ENCODE assay signal across 15 mouse cellular contexts in genomic region chr9:90204396-90204915, GRCm38 (mm10). TPM values are rescaled to one million over a fixed set of nuclear protein-coding genes. Genes with fewer than 3 reads are reported as not detected.
A peak's percentile ranks its signal among the peaks of the same experiment; 100 is the strongest.
DNase-seq lines count a peak whose midpoint lies in the region; ATAC-seq and TF ChIP-seq lines count a peak whose summit lies in the region.
"Had no signal": no experiment of that assay in that cellular context is flagged by ENCODE, and none has a peak within 500 bp of the region (broad histone marks: within the 10 kb centered on the region; RNA-seq: fewer than 3 reads in every experiment).

No protein-coding gene starts in this region.

- no peaks in the 10 kb centered on the region for H3K79me2 ChIP-seq in liver, adult 2 months (ENCODE audit: control insufficient read depth, insufficient read depth, low read length)

- H3K4me2 ChIP-seq in liver, embryonic 12.5 days, result no peak overlapping the region
- H3K4me2 ChIP-seq: embryonic facial prominence, embryonic 13.5 days; heart, embryonic 15.5 days; stomach, embryonic 15.5 days had no signal

- no peak for ATAC-seq in liver, embryonic 12.5 days
- ATAC-seq in megakaryocyte-erythroid progenitor cell, adult 5-6 weeks (replicated peaks; ENCODE audit: low FRiP score, low TSS enrichment, poor library complexity, severe bottlenecking), result 0 out of 2 replicates have a peak, but pooled peaks have one; percentile 24
- ATAC-seq in cerebellum, adult (ENCODE audit: insufficient number of reproducible peaks, low FRiP score, low TSS enrichment), result no peak
- no peak for ATAC-seq in megakaryocyte, adult 5-6 weeks (ENCODE audit: poor library complexity, severe bottlenecking)

- no peak overlapping the region for H3K9ac ChIP-seq in liver, adult 2 months (ENCODE audit: low read depth, low read length)
- H3K9ac ChIP-seq in liver, embryonic 12.5 days, result no peak overlapping the region
- H3K9ac ChIP-seq: embryonic facial prominence, embryonic 13.5 days; heart, embryonic 15.5 days; stomach, embryonic 15.5 days had no signal

- H3K9me3 ChIP-seq in liver, embryonic 12.5 days (replicated peaks), result no peaks in the 10 kb centered on the region
- H3K9me3 ChIP-seq: embryonic facial prominence, embryonic 13.5 days; heart, embryonic 15.5 days; megakaryocyte, embryonic 14.5 days; stomach, embryonic 15.5 days had no signal

- no peaks in the 10 kb centered on the region for H3K4me1 ChIP-seq in liver, adult 2 months (ENCODE audit: control insufficient read depth, insufficient read depth, low read length)
- H3K4me1 ChIP-seq in liver, embryonic 12.5 days, result no peaks in the 10 kb centered on the region
- H3K4me1 ChIP-seq: stomach, embryonic 15.5 days had no signal

- no peak for TF ChIP-seq POLR2A in liver, adult 2 months (IDR thresholded peaks at IDR 0.05; ENCODE audit: extremely low read depth, insufficient read depth, low read length)

- 84% methylated on average over 8 of the region's 8 CpGs for WGBS in liver, adult 2 months
- 78% methylated on average over 8 of the region's 8 CpGs for WGBS in liver, embryonic 12.5 days (ENCODE audit: insufficient replicate concordance)

- H3K36me3 ChIP-seq in liver, adult 2 months (ENCODE audit: control insufficient read depth, insufficient read depth, low read length), result peaks cover 42% of the 10 kb centered on the region
- peaks cover 91% of the 10 kb centered on the region for H3K36me3 ChIP-seq in liver, embryonic 12.5 days
- H3K36me3 ChIP-seq: heart, embryonic 15.5 days had no signal

- no peaks in the 10 kb centered on the region for H3K27me3 ChIP-seq in liver, adult 2 months (ENCODE audit: control insufficient read depth, insufficient read depth, low read length)
- H3K27me3 ChIP-seq in liver, embryonic 12.5 days (replicated peaks), result no peaks in the 10 kb centered on the region
- H3K27me3 ChIP-seq: embryonic facial prominence, embryonic 13.5 days; heart, embryonic 15.5 days; megakaryocyte, embryonic 14.5 days; stomach, embryonic 15.5 days had no signal

- H3K4me3 ChIP-seq in liver, adult 2 months (ENCODE audit: insufficient read depth, low read depth, low read length), result no peak overlapping the region
- H3K4me3 ChIP-seq in liver, embryonic 12.5 days, result no peak overlapping the region
- H3K4me3 ChIP-seq: embryonic facial prominence, embryonic 13.5 days; heart, embryonic 15.5 days; megakaryocyte, embryonic 14.5 days; stomach, embryonic 15.5 days had no signal

- H3K27ac ChIP-seq in liver, adult 2 months (replicated peaks; ENCODE audit: insufficient read depth, low read depth, low read length), result no peak overlapping the region
- no peak overlapping the region for H3K27ac ChIP-seq in liver, embryonic 12.5 days
- H3K27ac ChIP-seq: embryonic facial prominence, embryonic 13.5 days; heart, embryonic 15.5 days; stomach, embryonic 15.5 days had no signal

- peak; percentile 32; the same call in 1 of the 2 replicates for TF ChIP-seq CTCF in liver, adult 2 months (IDR thresholded peaks at IDR 0.05; ENCODE audit: low read depth, low read length)

- peak; percentile 23 for DNase-seq in embryo, embryonic 11 days
- no peak for DNase-seq in embryo, embryonic 9.5 days (ENCODE audit: extremely low spot score)
- no peak for DNase-seq in liver, adult 2 months (ENCODE audit: extremely low read depth, low read depth, low spot score)
- DNase-seq in ES-CJ7 (ENCODE audit: low read depth, low spot score), result peak; percentile 37
- DNase-seq: kidney, adult 9 months; left cerebral cortex, postnatal 4 days had no signal

RNA-seq across cellular contexts. Expression of gene Adamts7, which starts 41.6 kb away (rescaled TPM):
- total RNA-seq in liver, adult 2 months (2014; rRNA removed), result 2.7 and 5.1 TPM in 2 replicates
- 11.0 and 21.8 TPM in 2 replicates for polyA plus RNA-seq in liver, adult 2 months (2012; rRNA removed)
- polyA plus RNA-seq in liver, embryonic 12.5 days (2016; fragmentation: Nextera tagmentation; extraction: Ambion mirVana), result 1.4 and 1.5 TPM in 2 replicates
- total RNA-seq in megakaryocyte-erythroid progenitor cell, adult 5-6 weeks (2014; fragmentation: Nextera tagmentation), result not detected in 2 replicates
- not detected in 2 replicates for total RNA-seq in megakaryocyte-erythroid progenitor cell, adult 5-6 weeks (2017)
- not detected in 2 replicates for total RNA-seq in megakaryocyte, adult 5-6 weeks (2015)
- 0.24 TPM in 1 of 2 replicates, not detected in the other for total RNA-seq in megakaryocyte, adult 5-6 weeks (2017)
- total RNA-seq: neutrophil, adult 5-6 weeks had no signal

Comparison
In these comparisons a context has a peak if more than half of its experiments do, and no peak if none do; other contexts are left out.
1. DNase-seq: peak in embryo, embryonic 11 days (single experiment) and ES-CJ7 (single experiment); none in embryo, embryonic 9.5 days (single experiment) and liver, adult 2 months (single experiment).